Mouse (Mus musculus) kidney, embryonic 14.5 days (tissue): ENCODE measurements around the gene Recql. TPM values are rescaled to one million over a fixed set of nuclear protein-coding genes. Genes with fewer than 3 reads are reported as not detected.

ENCODE experiments used
- ATAC-seq: fragments of 200-750 bp; cut with Nextera tagmentation; 2 replicates; pipeline ENCODE4 v1.8.0; 2017; ENCODE audit warnings: moderate number of reproducible peaks, mild to moderate bottlenecking, moderate TSS enrichment, moderate library complexity; ENCODE audit not compliant: low FRiP score, low TSS enrichment
- H3K27ac ChIP-seq: fragments of 300-500 bp; sonication (generic); 2 replicates; pipeline ENCODE4 v1.5.1; 2014; ENCODE audit warnings: low read depth, mild to moderate bottlenecking, low read length, moderate library complexity, mixed read lengths
- H3K27me3 ChIP-seq: fragments of 300-500 bp; sonication (generic); 2 replicates; pipeline ENCODE4 v1.6.1; 2014; ENCODE audit warnings: mild to moderate bottlenecking, low read length; ENCODE audit not compliant: control insufficient read depth, insufficient read depth
- H3K36me3 ChIP-seq: fragments of 300-500 bp; sonication (generic); 2 replicates; pipeline ENCODE4 v1.6.1; 2014; ENCODE audit warnings: low read length, mixed read lengths; ENCODE audit not compliant: control insufficient read depth, insufficient read depth
- H3K4me1 ChIP-seq: fragments of 300-500 bp; sonication (generic); 2 replicates; pipeline ENCODE4 v1.6.1; 2014; ENCODE audit warnings: low read length, mixed read lengths; ENCODE audit not compliant: control insufficient read depth, insufficient read depth
- H3K4me2 ChIP-seq: fragments of 300-500 bp; sonication (generic); replicated peaks from 2 replicates; pipeline ENCODE4 v1.6.1; 2014; ENCODE audit warnings: low read depth, mild to moderate bottlenecking, low read length
- H3K4me3 ChIP-seq: fragments of 300-500 bp; sonication (generic); 2 replicates; pipeline ENCODE4 v1.5.1; 2014; ENCODE audit warnings: mild to moderate bottlenecking, low read length
- H3K9ac ChIP-seq: fragments of 300-500 bp; sonication (generic); 2 replicates; pipeline ENCODE4 v1.6.1; 2014; ENCODE audit warnings: low read depth, mild to moderate bottlenecking, low read length, moderate library complexity
- H3K9me3 ChIP-seq: fragments of 300-500 bp; sonication (generic); 2 replicates; pipeline ENCODE4 v1.6.1; 2016; ENCODE audit warnings: low read length; ENCODE audit not compliant: control insufficient read depth
- WGBS: fragments of 180-500 bp; shearing (Covaris S2); extraction: QIAGEN DNeasy Blood & Tissue Kit; methylation state at CpG from one replicate; pipeline ENCODE4 v1.1.7; 2014; 5-methylcytosine and 5-hydroxymethylcytosine counted together
- polyA plus RNA-seq: library from polyadenylated mRNA; unstranded; fragments of >200 nt; fragmentation: Nextera tagmentation; extraction: Ambion mirVana; gene quantifications from 2 replicates; pipeline ENCODE4 v1.2.1, GENCODE M21; 2014

The Recql gene
- polyA plus RNA-seq, 1 experiment from 2014 or later, result 30.8 TPM

GRCm38 (mm10) chr6:142347431-142348385, 39.2 kb downstream of the Recql start:
- Histone ChIP-seq H3K9ac (no peak overlapping the region), H3K9me3 (no peaks in the 10 kb centered on the region), H3K4me3 (no peak overlapping the region), H3K27ac (no peak overlapping the region), H3K36me3 (peaks cover 24% of the 10 kb centered on the region), H3K27me3 (no peaks in the 10 kb centered on the region), H3K4me1 (no peaks in the 10 kb centered on the region; the same call in 1 of the 2 replicates), H3K4me2 (no peak overlapping the region)
- no peak for ATAC-seq
- WGBS, result 84% methylated on average over 11 of the region's 11 CpGs

- 56% methylated on average over 12 of the region's 12 CpGs for WGBS
- peak overlapping the region; percentile 75 for H3K4me3 ChIP-seq
- H3K27me3 ChIP-seq, result no peaks in the 10 kb centered on the region
- no peaks in the 10 kb centered on the region for H3K9me3 ChIP-seq
- H3K4me1 ChIP-seq, result no peaks in the 10 kb centered on the region; the same call in 1 of the 2 replicates
- no peak overlapping the region for H3K27ac ChIP-seq
- peaks cover 17% of the 10 kb centered on the region for H3K36me3 ChIP-seq
- ATAC-seq, result no peak
- peak overlapping the region; percentile 49 for H3K4me2 ChIP-seq
- peak overlapping the region; percentile 57; the same call in 1 of the 2 replicates for H3K9ac ChIP-seq
Measured at GRCm38 (mm10) chr6:142346181-142347110, 40.4 kb downstream of the Recql start.

GRCm38 (mm10) chr6:142345440-142346038, 41.3 kb downstream of the Recql start, which contains the start of gene Pyroxd1:
TSS of gene Pyroxd1 (plus strand) at chr6:142345654.
- Histone ChIP-seq H3K27ac (peak within 1 kb of the TSS; percentile 80; the same call in 1 of the 2 replicates), H3K4me2 (peak within 1 kb of the TSS; percentile 49), H3K9ac (peak within 1 kb of the TSS; percentile 57), H3K4me1 (no peaks in the 10 kb centered on the region; the same call in 1 of the 2 replicates), H3K4me3 (peak within 1 kb of the TSS; percentile 75), H3K9me3 (no peaks in the 10 kb centered on the region), H3K27me3 (no peaks in the 10 kb centered on the region), H3K36me3 (peaks cover 11% of the 10 kb centered on the region)
- peak; percentile 95 for ATAC-seq
- WGBS, result under 1% methylated on average over 48 of the region's 48 CpGs

GRCm38 (mm10) chr6:142343561-142343960, 43.3 kb downstream of the Recql start:
- Histone ChIP-seq H3K4me3 (no peak overlapping the region), H3K9me3 (no peaks in the 10 kb centered on the region), H3K27me3 (no peaks in the 10 kb centered on the region), H3K4me1 (no peaks in the 10 kb centered on the region; the same call in 1 of the 2 replicates), H3K9ac (no peak overlapping the region), H3K36me3 (no peaks in the 10 kb centered on the region), H3K27ac (no peak overlapping the region), H3K4me2 (no peak overlapping the region)
- no peak for ATAC-seq
- 87% methylated on average over 2 of the region's 2 CpGs for WGBS

GRCm38 (mm10) chr6:142339576-142339975, 47.3 kb downstream of the Recql start:
- Histone ChIP-seq H3K9ac (no peak overlapping the region), H3K4me3 (no peak overlapping the region), H3K4me2 (no peak overlapping the region), H3K27ac (no peak overlapping the region), H3K27me3 (no peaks in the 10 kb centered on the region), H3K4me1 (no peaks in the 10 kb centered on the region), H3K36me3 (no peaks in the 10 kb centered on the region), H3K9me3 (no peaks in the 10 kb centered on the region)
- ATAC-seq, result no peak
- WGBS, result 34% methylated on average over 2 of the region's 2 CpGs

- Histone ChIP-seq H3K4me1 (no peaks in the 10 kb centered on the region), H3K4me2 (no peak overlapping the region), H3K9me3 (no peaks in the 10 kb centered on the region), H3K27me3 (no peaks in the 10 kb centered on the region), H3K36me3 (no peaks in the 10 kb centered on the region), H3K4me3 (no peak overlapping the region), H3K27ac (no peak overlapping the region), H3K9ac (no peak overlapping the region)
- no peak for ATAC-seq
- 86% methylated on average over 2 of the region's 2 CpGs for WGBS
Measured at GRCm38 (mm10) chr6:142338961-142339360, 47.9 kb downstream of the Recql start.

GRCm38 (mm10) chr6:142329201-142329600, 57.7 kb downstream of the Recql start:
- no peaks in the 10 kb centered on the region for H3K4me1 ChIP-seq
- H3K9me3 ChIP-seq, result no peaks in the 10 kb centered on the region
- H3K27ac ChIP-seq, result no peak overlapping the region
- H3K36me3 ChIP-seq, result no peaks in the 10 kb centered on the region
- no peak for ATAC-seq
- H3K9ac ChIP-seq, result no peak overlapping the region
- H3K27me3 ChIP-seq, result no peaks in the 10 kb centered on the region
- H3K4me2 ChIP-seq, result no peak overlapping the region
- 83% methylated on average over 1 of the region's 1 CpGs for WGBS
- no peak overlapping the region for H3K4me3 ChIP-seq

GRCm38 (mm10) chr6:142326598-142326997, 60.3 kb downstream of the Recql start:
- H3K27ac ChIP-seq, result no peak overlapping the region
- H3K4me2 ChIP-seq, result no peak overlapping the region
- no peaks in the 10 kb centered on the region for H3K9me3 ChIP-seq
- no peak overlapping the region for H3K9ac ChIP-seq
- H3K4me1 ChIP-seq, result no peaks in the 10 kb centered on the region
- H3K27me3 ChIP-seq, result no peaks in the 10 kb centered on the region
- no peak overlapping the region for H3K4me3 ChIP-seq
- no peaks in the 10 kb centered on the region for H3K36me3 ChIP-seq
- ATAC-seq, result no peak
- 78% methylated on average over 3 of the region's 3 CpGs for WGBS
